Mouse (Mus musculus): ENCODE results near the gene Lzts2. TPM values are rescaled to one million over a fixed set of nuclear protein-coding genes. Genes with fewer than 3 reads are reported as not detected.

Gene Lzts2
- polyA plus RNA-seq, 1 experiment from 2014 or later, result 72.8 TPM

GRCm38 (mm10) chr19:44988321-44988720 is 25.9 kb upstream of the Lzts2 start:
- 20% methylated on average over 9 of the region's 9 CpGs for WGBS

GRCm38 (mm10) chr19:44988831-44989566 is 25.2 kb upstream of the Lzts2 start, which contains the start of gene Sema4g:
Gene Sema4g, plus strand, starts transcription at chr19:44989101.
- H3K36me3 ChIP-seq, result no peaks in the 10 kb centered on the region
- peak within 1 kb of the TSS; percentile 45 for H3K27ac ChIP-seq
- no peaks in the 10 kb centered on the region for H3K9me3 ChIP-seq (replicated peaks)
- peak; percentile 63 for ATAC-seq (replicated peaks; ENCODE audit: low FRiP score)
- no peaks in the 10 kb centered on the region for H3K27me3 ChIP-seq
- H3K4me3 ChIP-seq (replicated peaks), result peak within 1 kb of the TSS; percentile 56
- H3K4me2 ChIP-seq, result peak within 1 kb of the TSS; percentile 93
- peak within 1 kb of the TSS; percentile 60 for H3K9ac ChIP-seq
- WGBS, result under 1% methylated on average over 53 of the region's 58 CpGs
- peaks cover 52% of the 10 kb centered on the region for H3K4me1 ChIP-seq

More at GRCm38 (mm10) chr19:44988321-44988720, 25.9 kb upstream of the Lzts2 start:
- ATAC-seq (replicated peaks; ENCODE audit: low FRiP score), result no peak
- H3K9ac ChIP-seq, result peak overlapping the region; percentile 60
- H3K9me3 ChIP-seq (replicated peaks), result no peaks in the 10 kb centered on the region
- H3K4me2 ChIP-seq, result peak overlapping the region; percentile 93
- peak overlapping the region; percentile 56 for H3K4me3 ChIP-seq (replicated peaks)
- no peaks in the 10 kb centered on the region for H3K27me3 ChIP-seq
- peaks cover 2% of the 10 kb centered on the region; the same call in 1 of the 2 replicates for H3K36me3 ChIP-seq
- peaks cover 52% of the 10 kb centered on the region for H3K4me1 ChIP-seq
- H3K27ac ChIP-seq, result 0 out of 2 replicates have a peak overlapping the region, but pooled peaks have one; percentile 19

DNA sequence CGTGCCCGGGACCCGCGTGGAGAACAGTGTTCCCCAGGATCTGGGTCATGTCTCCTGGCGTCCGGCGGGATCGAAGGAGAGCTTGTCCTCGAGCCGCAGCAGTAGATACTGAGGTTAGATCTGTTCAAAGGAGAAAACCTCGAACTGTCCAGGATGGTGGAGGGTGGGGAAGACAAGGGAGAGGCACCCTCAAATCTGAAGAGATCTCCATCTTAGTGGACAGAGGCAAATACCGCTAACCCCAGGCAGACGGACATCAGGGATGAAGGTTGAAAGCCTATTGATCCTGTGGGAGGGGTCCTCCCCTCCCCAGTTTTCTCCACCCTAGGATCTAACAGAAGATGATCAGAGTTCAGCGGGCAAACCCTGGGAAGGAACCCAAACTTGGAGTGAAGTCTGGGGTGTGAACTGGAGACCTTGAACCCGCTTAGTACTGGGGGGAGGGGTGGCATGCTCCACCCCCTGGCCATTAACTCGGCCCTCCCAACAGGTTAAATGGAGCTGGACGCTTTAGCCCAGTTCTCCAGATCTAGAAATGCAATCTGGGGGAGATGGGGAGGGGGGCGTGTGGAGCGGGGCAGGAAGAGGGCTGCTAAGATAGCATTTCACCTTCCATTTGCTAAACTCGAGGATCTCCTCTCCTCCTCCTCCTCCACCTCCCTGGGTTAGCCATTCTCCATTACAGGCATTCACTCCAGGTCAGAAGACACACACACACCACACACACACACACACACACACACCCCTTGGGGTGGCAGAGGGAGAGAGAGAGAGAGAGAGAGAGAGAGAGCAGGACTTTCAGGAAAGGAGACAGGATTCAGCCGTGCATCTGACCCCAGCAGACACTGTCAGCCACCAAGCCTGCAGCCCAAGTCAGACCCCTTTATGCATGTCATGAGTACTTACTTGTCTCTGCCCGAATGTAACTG is 24.4 kb upstream of the Lzts2 start:
- Histone ChIP-seq H3K4me2 (peak overlapping the region; percentile 93), H3K4me1 (peaks cover 51% of the 10 kb centered on the region), H3K27ac (peak overlapping the region; percentile 45), H3K9me3 (replicated peaks) (no peaks in the 10 kb centered on the region), H3K9ac (peak overlapping the region; percentile 60), H3K36me3 (no peaks in the 10 kb centered on the region), H3K27me3 (no peaks in the 10 kb centered on the region), H3K4me3 (replicated peaks) (peak overlapping the region; percentile 56)
- peak; percentile 26; the same call in 1 of the 2 replicates for ATAC-seq (replicated peaks; ENCODE audit: low FRiP score)
- WGBS, result 5% methylated on average over 22 of the region's 22 CpGs

GRCm38 (mm10) chr19:44991031-44991430 is 23.2 kb upstream of the Lzts2 start:
- Histone ChIP-seq H3K27me3 (no peaks in the 10 kb centered on the region), H3K27ac (peak overlapping the region; percentile 45), H3K9me3 (replicated peaks) (no peaks in the 10 kb centered on the region), H3K9ac (no peak overlapping the region), H3K4me3 (replicated peaks) (0 out of 2 replicates have a peak overlapping the region, but pooled peaks have one; percentile 56), H3K4me2 (peak overlapping the region; percentile 93), H3K36me3 (no peaks in the 10 kb centered on the region), H3K4me1 (peaks cover 43% of the 10 kb centered on the region)
- WGBS, result 71% methylated on average over 8 of the region's 8 CpGs
- ATAC-seq (replicated peaks; ENCODE audit: low FRiP score), result no peak

DNA sequence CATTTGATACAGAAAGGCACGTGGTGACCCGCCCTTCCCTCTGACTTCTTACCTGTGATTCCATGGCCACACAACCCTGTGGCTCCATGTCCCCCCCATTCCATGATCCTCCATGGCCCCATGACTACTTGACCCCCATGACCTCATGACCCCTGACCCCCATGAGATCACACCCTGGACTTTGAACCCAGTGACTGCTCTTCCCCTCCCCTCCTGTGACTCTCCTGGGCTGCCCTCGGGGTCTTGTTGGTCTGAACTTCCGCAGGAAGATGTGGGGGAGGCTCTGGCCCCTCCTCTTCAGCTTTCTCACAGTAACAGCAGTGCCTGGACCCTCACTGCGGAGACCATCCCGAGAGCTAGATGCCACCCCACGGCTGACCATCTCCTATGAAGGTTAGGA is 22.0 kb upstream of the Lzts2 start:
- Histone ChIP-seq H3K36me3 (peaks cover 1% of the 10 kb centered on the region; the same call in 1 of the 2 replicates), H3K9ac (no peak overlapping the region), H3K27ac (no peak overlapping the region), H3K27me3 (no peaks in the 10 kb centered on the region), H3K4me2 (no peak overlapping the region), H3K4me1 (peaks cover 46% of the 10 kb centered on the region), H3K9me3 (replicated peaks) (no peaks in the 10 kb centered on the region), H3K4me3 (replicated peaks) (no peak overlapping the region)
- 29% methylated on average over 7 of the region's 7 CpGs for WGBS
- no peak for ATAC-seq (replicated peaks; ENCODE audit: low FRiP score)

DNA sequence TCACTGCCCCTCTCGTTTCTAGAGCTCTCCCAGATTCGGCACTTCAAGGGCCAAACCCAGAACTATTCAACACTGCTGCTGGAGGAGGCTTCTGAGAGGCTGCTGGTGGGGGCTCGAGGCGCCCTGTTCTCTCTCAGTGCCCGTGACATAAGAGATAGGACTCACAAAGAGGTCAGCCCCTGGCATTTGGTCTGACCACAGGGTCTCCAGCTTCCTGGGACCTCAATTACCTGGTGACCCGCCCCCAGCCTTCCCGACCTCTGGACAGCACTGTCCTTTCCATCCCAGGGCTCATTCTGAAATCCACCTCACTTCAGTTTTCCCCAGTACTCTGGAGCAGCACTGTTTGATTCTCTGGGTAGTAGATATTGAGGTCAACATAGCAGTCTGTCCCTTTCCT is 21.5 kb upstream of the Lzts2 start:
- H3K27ac ChIP-seq, result no peak overlapping the region
- ATAC-seq (replicated peaks; ENCODE audit: low FRiP score), result no peak
- H3K9ac ChIP-seq, result no peak overlapping the region
- H3K4me1 ChIP-seq, result peaks cover 47% of the 10 kb centered on the region
- no peaks in the 10 kb centered on the region for H3K27me3 ChIP-seq
- H3K9me3 ChIP-seq (replicated peaks), result no peaks in the 10 kb centered on the region
- H3K4me2 ChIP-seq, result no peak overlapping the region
- H3K36me3 ChIP-seq, result peaks cover 6% of the 10 kb centered on the region; the same call in 1 of the 2 replicates
- WGBS, result 58% methylated on average over 7 of the region's 7 CpGs
- H3K4me3 ChIP-seq (replicated peaks), result no peak overlapping the region

DNA sequence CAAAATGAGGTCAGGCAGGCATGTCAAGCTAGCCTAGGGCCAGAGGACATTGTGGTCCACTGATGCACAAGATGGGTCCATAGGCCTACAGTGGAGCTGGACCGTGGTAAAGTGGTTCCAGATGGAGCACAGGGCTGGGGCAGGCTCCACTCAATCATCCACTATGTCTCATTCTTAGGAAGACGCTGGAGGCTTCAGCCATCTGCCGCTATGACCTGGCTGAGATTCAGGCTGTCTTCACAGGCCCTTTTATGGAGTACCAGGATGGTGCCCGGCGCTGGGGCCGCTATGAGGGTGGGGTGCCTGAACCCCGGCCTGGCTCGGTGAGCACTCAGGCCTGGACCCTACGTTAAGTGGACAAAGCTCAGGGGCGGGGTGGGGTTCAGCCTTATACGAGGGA is 16.4 kb upstream of the Lzts2 start:
- H3K4me3 ChIP-seq (replicated peaks), result no peak overlapping the region
- no peaks in the 10 kb centered on the region for H3K9me3 ChIP-seq (replicated peaks)
- no peak overlapping the region for H3K27ac ChIP-seq
- no peak for ATAC-seq (replicated peaks; ENCODE audit: low FRiP score)
- peaks cover 45% of the 10 kb centered on the region for H3K36me3 ChIP-seq
- 84% methylated on average over 11 of the region's 11 CpGs for WGBS
- H3K27me3 ChIP-seq, result no peaks in the 10 kb centered on the region
- peaks cover 3% of the 10 kb centered on the region; the same call in 1 of the 2 replicates for H3K4me1 ChIP-seq
- H3K4me2 ChIP-seq, result no peak overlapping the region
- H3K9ac ChIP-seq, result no peak overlapping the region

DNA sequence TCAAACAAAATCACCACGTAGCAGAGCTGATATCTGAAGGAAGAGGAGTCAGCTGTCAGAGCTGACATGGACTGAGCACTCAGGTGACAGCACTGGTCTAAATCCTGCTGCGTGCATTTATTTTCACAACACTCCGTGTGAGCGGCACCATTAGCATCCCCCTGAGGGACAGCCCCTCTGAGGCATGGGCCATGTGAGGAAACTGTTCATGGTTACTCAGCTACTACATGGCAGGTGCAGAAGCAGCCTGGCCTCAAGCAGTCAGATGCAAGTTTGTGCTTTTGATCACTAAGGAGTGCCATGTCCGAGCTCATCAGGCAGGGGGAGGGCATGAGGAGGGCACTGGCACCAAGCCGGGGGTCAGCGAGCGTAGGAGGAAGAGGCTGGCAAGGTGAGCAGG is 14.6 kb upstream of the Lzts2 start:
- Histone ChIP-seq H3K9ac (no peak overlapping the region), H3K27ac (no peak overlapping the region), H3K4me2 (no peak overlapping the region), H3K9me3 (replicated peaks) (no peaks in the 10 kb centered on the region), H3K27me3 (no peaks in the 10 kb centered on the region), H3K4me1 (peaks cover 13% of the 10 kb centered on the region; the same call in 1 of the 2 replicates), H3K4me3 (replicated peaks) (no peak overlapping the region), H3K36me3 (peaks cover 63% of the 10 kb centered on the region)
- ATAC-seq (replicated peaks; ENCODE audit: low FRiP score), result no peak
- WGBS, result 86% methylated on average over 8 of the region's 8 CpGs

GRCm38 (mm10) chr19:45002301-45002700 is 11.9 kb upstream of the Lzts2 start:
- Histone ChIP-seq H3K9ac (no peak overlapping the region), H3K27ac (no peak overlapping the region), H3K4me1 (peaks cover 28% of the 10 kb centered on the region), H3K9me3 (replicated peaks) (no peaks in the 10 kb centered on the region), H3K27me3 (no peaks in the 10 kb centered on the region), H3K4me2 (no peak overlapping the region), H3K4me3 (replicated peaks) (no peak overlapping the region), H3K36me3 (peaks cover 66% of the 10 kb centered on the region)
- no peak for ATAC-seq (replicated peaks; ENCODE audit: low FRiP score)
- 60% methylated on average over 3 of the region's 3 CpGs for WGBS

GRCm38 (mm10) chr19:45003740-45004516 is 10.3 kb upstream of the Lzts2 start:
- WGBS, result 80% methylated on average over 7 of the region's 7 CpGs
- no peak for ATAC-seq (replicated peaks; ENCODE audit: low FRiP score)
- no peak overlapping the region for H3K4me2 ChIP-seq
- H3K9me3 ChIP-seq (replicated peaks), result no peaks in the 10 kb centered on the region
- H3K27ac ChIP-seq, result no peak overlapping the region
- H3K36me3 ChIP-seq, result peaks cover 66% of the 10 kb centered on the region
- H3K4me1 ChIP-seq, result peaks cover 42% of the 10 kb centered on the region
- no peak overlapping the region for H3K4me3 ChIP-seq (replicated peaks)
- H3K9ac ChIP-seq, result no peak overlapping the region
- H3K27me3 ChIP-seq, result no peaks in the 10 kb centered on the region

- Histone ChIP-seq H3K9me3 (replicated peaks) (no peaks in the 10 kb centered on the region), H3K4me1 (peaks cover 45% of the 10 kb centered on the region), H3K9ac (peak within 1 kb of the TSS; percentile 71), H3K27me3 (no peaks in the 10 kb centered on the region), H3K4me3 (replicated peaks) (peak within 1 kb of the TSS; percentile 89), H3K27ac (peak within 1 kb of the TSS; percentile 83), H3K4me2 (peak within 1 kb of the TSS; percentile 89), H3K36me3 (peaks cover 69% of the 10 kb centered on the region)
- ATAC-seq (replicated peaks; ENCODE audit: low FRiP score), result peak; percentile 18; the same call in 1 of the 2 replicates
- 10% methylated on average over 16 of the region's 16 CpGs for WGBS
Observed at GRCm38 (mm10) chr19:45005444-45005843, 8.8 kb upstream of the Lzts2 start, which contains the start of gene Twnk. Gene Twnk, plus strand, starts transcription at chr19:45005663.
